Mouse (Mus musculus) brain, embryonic 14.5 days (tissue): Measurements from ENCODE around the gene Ap5s1. TPM values are rescaled to one million over a fixed set of nuclear protein-coding genes. Genes with fewer than 3 reads are reported as not detected.

Experiments used
- DNase-seq: peaks from one replicate; pipeline ENCODE4 v3.0.0-alpha.2; 2011; ENCODE audit warnings: low read depth
- CTCF ChIP-seq: fragments of 200-500 bp; IDR thresholded peaks from 2 replicates; pipeline ENCODE4 v1.5.1; 2012; ENCODE audit warnings: inconsistent platforms, mild to moderate bottlenecking, moderate library complexity, borderline replicate concordance; ENCODE audit not compliant: insufficient read depth, insufficient read length; ENCODE audit errors: extremely low read depth
- POLR2A ChIP-seq: fragments of 200-500 bp; IDR thresholded peaks from 2 replicates; pipeline ENCODE4 v1.6.1; 2012; ENCODE audit warnings: mild to moderate bottlenecking, inconsistent platforms, borderline replicate concordance; ENCODE audit not compliant: poor library complexity, insufficient read depth, insufficient read length, severe bottlenecking; ENCODE audit errors: extremely low read depth
- polyA plus RNA-seq: library from polyadenylated mRNA; depleted of rRNA; stranded (reverse); fragments of >200 nt; gene quantifications from 2 replicates; pipeline ENCODE4 v1.2.3, GENCODE M21; 2012

Gene Ap5s1
- polyA plus RNA-seq, 1 experiment, result 34.9 TPM

DNA sequence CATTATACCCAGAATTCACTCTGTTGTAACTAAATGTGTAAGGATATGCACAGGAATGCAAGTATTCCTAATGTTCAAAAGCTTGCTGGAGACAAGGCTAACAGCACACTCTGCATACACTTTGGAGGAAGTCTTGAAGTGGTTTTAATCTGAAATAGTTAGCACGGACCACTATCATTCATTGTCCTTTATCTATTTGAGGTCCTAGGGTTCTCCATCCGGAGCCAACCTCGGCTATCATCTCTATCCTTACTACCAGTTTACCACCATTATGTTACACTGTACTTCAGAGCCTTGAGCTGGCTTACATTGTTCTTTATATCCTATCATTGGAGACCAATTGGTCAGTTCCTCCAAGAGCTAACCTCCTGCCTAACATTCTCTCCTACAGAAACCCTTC lies 20.4 kb downstream of the Ap5s1 start:
- TF ChIP-seq POLR2A (no peak), CTCF (no peak)

DNA sequence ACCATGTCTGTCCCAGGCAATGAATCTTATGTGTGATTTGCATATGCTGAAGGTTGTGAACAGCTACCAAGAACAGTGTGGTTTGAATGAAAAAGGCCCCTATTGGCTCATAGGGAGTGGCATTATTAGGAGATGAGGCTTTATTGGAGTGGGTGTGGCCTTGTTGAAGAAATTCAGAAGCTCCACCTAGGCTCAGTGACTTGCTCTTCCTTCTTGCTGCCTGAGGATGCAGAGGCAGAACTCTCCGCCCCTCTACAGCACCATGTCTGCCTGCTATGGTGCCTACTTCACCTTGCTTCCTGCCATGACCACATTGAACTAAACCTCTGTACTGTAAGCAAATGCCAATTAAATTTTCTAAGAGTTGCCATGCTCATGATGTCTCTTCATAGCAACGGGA lies 25.7 kb downstream of the Ap5s1 start:
- TF ChIP-seq CTCF, result no peak
- no peak for TF ChIP-seq POLR2A
- no peak for DNase-seq

More for the DNA sequence above, 20.4 kb downstream of the Ap5s1 start:
- DNase-seq, result no peak

DNA sequence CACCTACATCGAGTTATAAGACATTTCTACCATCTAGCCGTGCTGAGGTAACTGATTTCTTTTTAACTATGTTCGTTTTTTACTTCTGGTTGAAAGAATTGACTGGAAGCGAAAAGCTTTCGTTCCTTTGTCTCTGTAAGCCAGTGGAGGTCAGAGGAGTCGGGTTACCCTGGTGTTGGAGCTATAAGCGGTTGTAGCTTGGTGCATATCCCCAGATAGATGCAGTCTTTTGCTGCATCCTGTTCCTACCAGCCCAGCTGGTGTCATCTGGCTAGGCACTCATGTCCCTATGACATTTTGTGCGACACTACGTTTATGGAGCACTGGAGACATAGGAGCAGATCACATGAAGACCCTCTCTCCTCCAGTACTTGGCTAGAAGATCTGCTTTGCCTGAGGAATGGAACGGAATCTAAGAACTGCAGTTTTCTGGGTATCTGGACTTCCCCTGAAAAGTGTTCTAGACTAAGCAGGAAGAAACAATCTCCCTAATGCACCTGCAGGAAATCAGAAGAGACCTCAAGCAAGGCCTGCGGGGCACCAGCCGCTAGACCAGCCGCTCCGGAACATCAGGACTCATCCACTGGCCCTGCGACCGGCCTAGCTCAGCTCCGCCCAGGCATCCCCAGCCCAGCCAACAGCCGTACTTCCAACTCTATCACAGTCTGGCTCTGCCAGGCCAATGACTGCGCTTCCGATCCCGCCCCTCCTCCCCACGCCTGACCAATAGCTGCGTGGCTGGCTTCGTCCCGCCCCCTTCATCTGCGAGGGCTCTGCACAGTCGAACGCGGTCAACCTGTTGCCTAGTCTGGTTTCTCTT lies 26.6 kb downstream of the Ap5s1 start, which contains the start of gene Mavs:
Mavs (plus strand) TSS at position 757 of the 820 bp plus-strand sequence.
- TF ChIP-seq POLR2A (peak; percentile 76; the same call in 1 of the 2 replicates), CTCF (no peak)
- peak; percentile 98 for DNase-seq

DNA sequence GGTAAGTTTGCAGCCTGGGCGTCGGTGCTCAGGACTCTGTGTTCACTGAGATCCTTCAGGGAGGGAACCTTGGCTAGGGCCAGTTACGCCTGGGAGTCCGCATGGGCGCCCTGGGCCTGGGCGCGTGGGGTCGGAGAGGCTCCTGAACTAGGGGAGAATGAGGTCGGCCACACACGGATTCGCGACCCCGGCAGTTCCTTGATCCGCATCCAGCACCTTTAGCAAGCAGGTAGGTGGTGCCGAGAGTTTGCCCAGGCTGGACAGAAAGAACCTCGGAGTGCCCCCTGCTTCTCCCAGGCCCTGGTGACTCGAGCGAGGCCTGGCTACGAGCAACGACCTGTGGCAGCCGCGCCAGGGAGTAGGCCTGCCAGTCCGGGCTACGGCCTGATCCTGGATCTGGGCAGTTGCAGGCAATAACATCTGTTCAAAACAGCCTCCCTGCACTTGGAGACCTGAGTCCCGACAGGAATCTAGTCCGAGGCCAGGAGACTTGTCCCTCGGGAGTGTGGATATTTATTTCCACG lies 27.3 kb downstream of the Ap5s1 start:
- no peak for DNase-seq
- no peak for TF ChIP-seq POLR2A
- no peak for TF ChIP-seq CTCF

DNA sequence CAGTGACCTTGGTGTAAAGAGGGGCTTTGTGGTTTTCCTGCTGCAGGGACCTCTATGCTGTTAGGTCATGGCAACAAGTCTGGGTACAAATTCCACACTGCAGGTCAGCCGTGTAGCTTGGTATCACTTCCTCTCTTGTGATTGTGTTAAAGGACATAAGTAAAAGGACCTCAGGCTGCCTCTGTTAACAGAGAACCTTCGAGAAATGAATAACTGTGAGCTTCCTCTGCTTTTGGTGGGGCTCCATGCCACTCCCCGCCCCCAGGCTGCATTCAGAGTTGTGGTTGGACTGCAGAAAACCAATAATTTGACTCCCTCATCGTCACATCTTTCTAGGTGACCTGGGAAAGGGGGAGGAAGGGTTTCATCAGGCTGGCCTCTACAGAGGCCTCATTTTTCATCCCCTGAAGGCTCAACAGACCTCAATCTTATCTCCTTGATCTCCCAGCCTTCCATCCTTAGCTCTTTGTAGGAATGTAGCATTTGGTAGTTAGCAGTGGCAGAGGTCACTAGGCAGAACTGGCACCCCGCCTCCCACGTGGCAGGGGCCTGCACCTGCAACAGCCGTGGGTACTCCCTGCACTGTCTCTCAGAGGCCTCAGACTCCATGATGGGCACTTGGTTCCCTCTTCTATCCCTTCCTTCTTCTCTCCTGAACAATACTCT lies 28.2 kb downstream of the Ap5s1 start:
- TF ChIP-seq POLR2A, result no peak
- TF ChIP-seq CTCF, result no peak

DNA sequence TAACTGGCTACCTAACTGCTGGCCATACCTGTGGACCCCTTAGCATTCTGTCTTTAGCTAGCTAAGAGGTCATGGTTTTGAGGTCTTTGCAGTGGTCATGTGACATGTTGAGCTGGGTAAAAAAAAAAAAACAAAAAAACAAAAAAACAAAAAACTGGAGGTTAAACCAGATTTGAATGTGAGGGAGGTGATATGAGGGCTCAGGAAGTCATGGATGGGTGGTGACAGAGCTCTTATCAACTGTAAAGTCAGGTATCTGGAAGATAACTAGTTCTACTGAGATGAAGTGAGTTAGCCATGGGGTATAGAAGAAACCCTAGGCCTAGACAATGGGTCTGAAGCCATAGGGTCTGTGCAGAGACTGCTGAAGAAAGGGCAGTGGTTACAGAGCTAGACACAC lies 35.3 kb downstream of the Ap5s1 start:
- DNase-seq, result no peak
- TF ChIP-seq POLR2A (no peak), CTCF (no peak)

More for the DNA sequence above, 28.2 kb downstream of the Ap5s1 start:
- DNase-seq, result no peak

DNA sequence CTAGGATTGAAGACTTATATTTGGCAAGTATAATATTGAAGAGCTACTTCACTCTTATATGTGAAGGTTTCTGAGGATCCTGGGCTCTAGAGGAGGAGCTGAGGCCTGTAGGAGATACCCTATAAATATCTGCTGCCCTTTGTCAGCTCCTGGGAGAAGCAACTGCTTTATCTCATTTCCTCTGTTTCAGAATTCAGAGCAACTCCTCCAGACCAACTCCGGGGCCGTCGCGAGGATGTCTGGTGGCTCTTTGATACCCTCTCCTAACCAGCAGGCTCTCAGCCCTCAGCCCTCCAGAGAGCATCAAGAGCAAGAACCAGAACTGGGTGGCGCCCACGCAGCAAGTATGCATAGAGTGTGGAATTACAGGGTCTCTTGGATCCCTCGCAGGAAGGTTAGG lies 36.1 kb downstream of the Ap5s1 start:
- DNase-seq, result no peak
- no peak for TF ChIP-seq CTCF
- no peak for TF ChIP-seq POLR2A

DNA sequence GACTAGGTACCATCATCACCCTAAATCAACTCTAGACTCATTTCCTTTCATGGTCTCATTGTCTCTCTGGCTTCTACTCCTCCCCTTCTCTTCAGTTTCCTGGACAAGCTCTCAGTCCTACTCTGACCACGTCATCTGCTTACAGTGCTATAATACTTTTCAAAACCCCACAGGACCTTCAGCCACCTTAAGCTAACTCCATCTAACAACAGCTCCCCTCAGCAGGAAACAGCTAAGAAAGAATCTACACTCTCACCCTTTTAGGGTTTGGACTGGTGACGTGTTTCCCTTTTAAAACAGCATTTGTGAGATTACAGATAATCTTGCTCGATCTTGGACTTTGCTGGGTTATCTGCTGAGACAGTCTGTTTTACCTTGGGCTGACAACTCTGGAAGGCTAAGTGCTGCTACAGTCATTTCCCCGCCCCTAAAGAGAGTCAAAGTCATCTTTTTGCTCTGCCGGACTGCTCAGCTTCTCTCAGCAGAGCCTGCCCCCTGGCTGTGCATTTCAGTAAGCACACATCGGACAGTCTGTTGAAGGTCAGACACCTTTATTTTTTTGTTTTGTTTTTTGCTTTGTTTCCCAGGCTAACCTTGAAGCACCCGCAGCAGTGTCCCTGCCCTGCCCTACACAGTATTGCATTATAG lies 46.9 kb downstream of the Ap5s1 start:
- TF ChIP-seq CTCF (peak; percentile 71), POLR2A (no peak)
- peak; percentile 64 for DNase-seq

DNA sequence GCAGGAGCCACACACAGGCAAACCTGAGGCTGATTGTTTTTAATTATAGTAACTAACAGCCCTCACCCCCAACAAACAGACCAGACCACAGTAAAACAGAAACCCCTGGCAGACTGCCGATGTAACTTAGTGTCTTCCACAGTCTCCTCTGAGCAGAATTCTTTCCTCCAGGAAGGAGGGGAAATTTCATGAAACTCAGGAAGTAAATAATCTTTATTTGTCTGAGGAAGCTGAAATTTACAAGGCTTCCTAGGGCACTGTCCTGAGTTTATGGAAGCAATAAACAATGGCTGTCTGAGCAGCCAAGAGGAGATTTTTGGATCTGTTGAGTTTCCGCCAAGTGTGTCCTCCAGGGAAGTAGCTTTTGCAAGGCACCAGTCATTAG lies 47.4 kb downstream of the Ap5s1 start:
- no peak for TF ChIP-seq POLR2A
- TF ChIP-seq CTCF, result no peak
- peak; percentile 1 for DNase-seq

DNA sequence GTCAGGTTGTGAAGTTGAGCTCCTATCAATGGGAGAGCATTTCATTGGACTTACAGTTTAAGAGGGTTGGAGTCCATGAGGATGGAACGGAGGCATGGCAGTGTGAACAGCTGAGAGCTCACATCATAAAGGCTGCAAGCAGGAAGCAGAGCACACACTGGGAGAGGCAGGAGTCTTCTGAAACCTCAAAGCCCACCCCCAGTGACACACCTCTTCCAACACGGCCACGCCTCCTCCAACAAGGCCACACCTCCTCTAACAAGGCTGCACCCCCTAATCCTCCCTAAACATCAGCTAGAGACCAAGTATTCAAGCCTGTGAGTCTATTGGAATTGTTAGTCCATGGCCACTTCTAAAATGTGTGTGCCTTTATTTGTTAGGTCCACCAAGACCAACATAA lies 48.9 kb downstream of the Ap5s1 start:
- DNase-seq, result no peak
- TF ChIP-seq CTCF, result no peak
- TF ChIP-seq POLR2A, result no peak

DNA sequence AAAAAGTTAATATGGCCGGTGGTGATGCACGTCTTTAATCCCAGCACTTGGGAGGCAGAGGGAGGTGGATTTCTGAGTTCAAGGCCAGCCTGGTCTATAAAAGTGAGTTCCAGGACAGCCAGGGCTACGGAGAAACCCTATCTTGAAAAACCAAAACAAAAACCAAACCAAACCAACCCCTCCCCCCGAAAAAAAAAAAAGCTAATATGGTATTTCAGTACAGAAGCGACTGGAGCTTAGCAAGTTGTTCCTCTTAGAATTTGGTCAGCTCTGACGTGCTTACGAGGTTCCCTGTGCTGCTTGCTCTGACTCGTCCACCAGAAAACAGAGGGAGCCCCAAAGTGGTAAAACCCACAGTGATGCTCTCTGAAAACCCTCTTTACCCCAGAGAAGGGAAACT lies 51.8 kb downstream of the Ap5s1 start:
- no peak for DNase-seq
- TF ChIP-seq CTCF (no peak), POLR2A (no peak)
